Mouse (Mus musculus) CH12.LX (cell line): ENCODE measurements around the gene Acot7. TPM values are rescaled to one million over a fixed set of nuclear protein-coding genes. Genes with fewer than 3 reads are reported as not detected.

Experiments used
- DNase-seq: peaks from one replicate; pipeline ENCODE4 v3.0.0-alpha.2; 2013; ENCODE audit errors: extremely low read depth
- H3K27ac ChIP-seq: 2 replicates; pipeline ENCODE4 v1.5.1; 2012; ENCODE audit warnings: low read depth, mild to moderate bottlenecking, control low read depth, moderate library complexity; ENCODE audit not compliant: insufficient read depth
- H3K27me3 ChIP-seq: replicated peaks from 2 replicates; pipeline ENCODE3; 2012; ENCODE audit warnings: inconsistent platforms
- H3K36me3 ChIP-seq, 2 experiments: replicated peaks in 1 of 2; 2 replicates each; pipeline versions ENCODE3 to v1.6.1; 2012; ENCODE audit warnings: inconsistent platforms in 1 of 2, low read length in 1 of 2, mild to moderate bottlenecking in 1 of 2, mixed read lengths in 1 of 2, moderate library complexity in 1 of 2; ENCODE audit not compliant: control insufficient read depth in 1 of 2, insufficient read depth in 1 of 2
- H3K4me1 ChIP-seq, 2 experiments: 2 replicates each; pipeline ENCODE4 v1.6.1; 2012; ENCODE audit warnings: inconsistent platforms in 1 of 2, moderate library complexity in 1 of 2; ENCODE audit not compliant: insufficient read depth in 2 of 2, control insufficient read depth in 1 of 2
- H3K4me2 ChIP-seq: 2 replicates; pipeline ENCODE4 v1.6.1; 2012; ENCODE audit warnings: low read depth, mild to moderate bottlenecking, control low read depth; ENCODE audit not compliant: poor library complexity, insufficient read depth, severe bottlenecking
- H3K4me3 ChIP-seq, 3 experiments: fragments of 150-350 bp in 1 of 3; sonication (generic) in 1 of 3; replicated peaks in 1 of 3; 2 replicates each; pipeline versions ENCODE3 to v1.5.1; 2011 to 2012; ENCODE audit warnings: low read depth in 2 of 3, low read length in 2 of 3, mild to moderate bottlenecking in 2 of 3, moderate library complexity in 2 of 3, control low read depth in 1 of 3, improper control_type of control experiment in 1 of 3, inconsistent platforms in 1 of 3, mixed read lengths in 1 of 3; ENCODE audit not compliant: poor library complexity in 1 of 3
- H3K79me2 ChIP-seq: replicated peaks from 2 replicates; pipeline ENCODE4 v1.6.1; 2012; ENCODE audit warnings: mild to moderate bottlenecking, moderate library complexity; ENCODE audit not compliant: control insufficient read depth, poor library complexity, insufficient read depth, severe bottlenecking; ENCODE audit errors: extremely low read depth
- H3K9ac ChIP-seq: 2 replicates; pipeline ENCODE4 v1.6.1; 2012; ENCODE audit warnings: low read depth, mild to moderate bottlenecking, control low read depth, moderate library complexity; ENCODE audit not compliant: insufficient read depth
- H3K9me3 ChIP-seq: replicated peaks from 2 replicates; pipeline ENCODE3; 2012; ENCODE audit warnings: low read length, inconsistent platforms, mixed read lengths
- CTCF ChIP-seq, 2 experiments: IDR thresholded peaks in 1 of 2; conservative IDR thresholded peaks in 1 of 2; 2 replicates each; pipeline ENCODE4 v1.5.1; 2011 to 2012; ENCODE audit warnings: low read depth in 2 of 2, low read length in 2 of 2, improper control_type of control experiment in 1 of 2, inconsistent platforms in 1 of 2, mild to moderate bottlenecking in 1 of 2, moderate library complexity in 1 of 2
- HCFC1 ChIP-seq: IDR thresholded peaks from 2 replicates; pipeline ENCODE4 v1.6.1; 2012; ENCODE audit warnings: low read depth, mild to moderate bottlenecking, inconsistent platforms, low read length, improper control_type of control experiment
- MAX ChIP-seq: IDR thresholded peaks from 2 replicates; pipeline ENCODE4 v1.6.1; 2011; ENCODE audit warnings: low read length, improper control_type of control experiment
- MXI1 ChIP-seq: IDR thresholded peaks from 2 replicates; pipeline ENCODE4 v1.6.1; 2011; ENCODE audit warnings: mild to moderate bottlenecking, low read depth, low read length, improper control_type of control experiment
- NELFE ChIP-seq: IDR thresholded peaks from 2 replicates; pipeline ENCODE4 v1.6.1; 2011; ENCODE audit warnings: low read depth, low read length, improper control_type of control experiment
- SIN3A ChIP-seq: IDR thresholded peaks from 2 replicates; pipeline ENCODE4 v1.6.1; 2012; ENCODE audit warnings: low read length, improper control_type of control experiment, inconsistent platforms
- ZNF384 ChIP-seq: IDR thresholded peaks from 2 replicates; pipeline ENCODE4 v1.6.1; 2012; ENCODE audit warnings: low read depth, low read length, improper control_type of control experiment, inconsistent platforms
- dilution Hi-C: fragments of 300-500 bp; cut with MboI; formaldehyde crosslinking; loops from 2 replicates; pipeline ENCODE4 v1.14.3; 2020; ENCODE audit warnings: low sequenced_read_pairs; ENCODE audit not compliant: extremely low pct_unique_long_range_greater_than_20kb, extremely low pct_ligation_motif_present
- in situ Hi-C: fragments of 300-500 bp; cut with MboI; formaldehyde crosslinking; loops from 3 replicates; pipeline ENCODE4 v1.14.3; 2019; ENCODE audit warnings: low sequenced_read_pairs, low pct_ligation_motif_present, low pct_unique_long_range_greater_than_20kb, mixed read lengths
- polyA plus RNA-seq: library from polyadenylated mRNA; unstranded; fragments of >175 nt; gene quantifications from 2 replicates; pipeline ENCODE4 v1.2.1, GENCODE M21; 2012; ENCODE audit warnings: low read depth; ENCODE audit not compliant: insufficient read length
- total RNA-seq, 2 experiments: library from RNA; depleted of rRNA; stranded (reverse); fragments of 300-350 nt in 1 of 2; fragments of >200 nt in 1 of 2; gene quantifications; 2 replicates each; pipeline ENCODE4 v1.2.3; 2012 to 2014

Gene Acot7
- total and polyA plus RNA-seq, 3 experiments: 29.0 to 71.1 (median 61.6) TPM

DNA sequence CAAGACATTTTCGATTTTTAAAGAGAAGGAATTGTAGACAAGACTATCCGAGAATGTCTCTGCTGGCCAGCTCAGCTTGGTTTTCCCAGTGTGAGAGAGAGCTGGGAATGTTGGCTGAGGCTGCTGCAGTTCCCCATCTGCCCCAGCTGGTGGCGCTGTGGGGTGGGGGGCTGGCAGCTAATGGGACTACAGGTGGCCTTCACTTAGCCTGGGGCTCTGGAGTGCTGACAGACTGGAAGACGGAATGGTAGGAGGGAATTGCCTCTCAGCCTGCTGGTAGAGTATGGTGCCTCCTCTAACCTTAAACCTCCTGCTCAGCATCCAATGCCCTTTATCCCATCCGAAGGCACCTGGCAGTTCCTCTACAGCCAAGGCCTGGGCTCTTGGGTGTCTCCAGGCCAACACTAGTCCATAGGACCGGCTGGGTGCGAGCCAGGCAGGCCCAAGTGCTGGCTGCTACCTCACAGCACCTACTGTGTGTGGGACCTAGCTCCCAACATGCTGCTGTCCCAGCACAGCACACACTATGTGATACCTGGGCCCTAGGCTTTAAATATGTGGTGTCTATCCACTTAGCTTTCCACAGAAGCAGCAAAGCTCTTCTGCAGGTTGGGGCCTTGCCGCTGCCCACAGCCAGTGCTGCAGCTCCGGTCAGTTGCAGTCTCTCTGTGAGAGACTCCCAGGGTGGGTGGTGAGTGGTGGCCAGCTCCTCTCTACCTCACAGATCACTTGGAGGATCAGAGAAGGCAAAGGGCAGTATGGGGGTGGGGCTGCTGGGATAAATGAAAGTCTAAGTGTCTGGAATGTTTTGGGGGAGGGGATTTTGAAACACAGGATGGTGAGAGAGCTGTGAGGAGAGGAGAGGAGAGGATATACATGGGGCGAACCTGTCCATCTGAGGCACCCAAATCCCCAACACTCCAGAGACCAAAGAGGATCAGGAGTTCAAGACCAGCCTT is 98.7 kb downstream of the Acot7 start:
- Histone ChIP-seq H3K27ac (no peak overlapping the region), H3K4me3 (no peak overlapping the region), H3K4me2 (no peak overlapping the region), H3K79me2 (no peaks in the 10 kb centered on the region)
- in situ Hi-C loops (loop anchor here (25.0 kb wide), 1 partner anchor 1836 kb away; no protein-coding TSS in a partner anchor), dilution Hi-C loops (no loop called here)
- DNase-seq: no peak
- TF ChIP-seq SIN3A (no peak), ZNF384 (no peak), CTCF (conservative IDR thresholded peaks at IDR 0.05 in 1 of 2, IDR thresholded peaks at IDR 0.05 in 1 of 2; ENCODE audit: low read depth in 2 of 2, low read length in 2 of 2) (peak in 1 of 2 experiments; percentile 51; a peak in 3 of 4 replicates)
- TF ChIP-seq, all 38 proteins: peak for 1
- H3K4me1 ChIP-seq: peaks cover 18 to 22% of the 10 kb centered on the region in 2 experiments
- H3K36me3 ChIP-seq: peaks cover 0 to 16% of the 10 kb centered on the region in 2 experiments
- H3K27me3 ChIP-seq: peaks cover 2% of the 10 kb centered on the region
- no peak overlapping the region for H3K9ac ChIP-seq
- H3K9me3 ChIP-seq: peaks cover 2% of the 10 kb centered on the region

DNA sequence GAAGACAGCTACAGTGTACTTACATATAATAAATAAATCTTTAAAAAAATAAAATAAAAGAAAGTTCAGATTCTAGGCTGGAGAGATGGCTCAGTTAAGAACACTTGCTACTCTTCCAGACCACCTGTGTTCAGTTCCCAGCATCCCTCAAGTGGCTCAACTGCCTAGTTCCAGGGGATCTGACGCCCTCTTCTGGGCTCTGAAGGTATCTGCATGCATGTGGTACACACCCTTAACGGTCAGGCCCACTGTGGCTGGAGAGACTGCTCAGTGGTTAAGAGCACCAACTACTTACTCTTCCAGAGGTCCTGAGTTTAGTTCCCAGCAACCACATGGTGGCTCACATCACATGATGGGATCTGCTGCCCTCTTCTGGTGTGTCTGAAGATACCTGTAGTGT is 100.0 kb downstream of the Acot7 start:
- H3K36me3 ChIP-seq: peaks cover 0 to 16% of the 10 kb centered on the region in 2 experiments
- no peak for TF ChIP-seq NELFE
- peak in 1 of 2 experiments; percentile 35; a peak in 2 of 4 replicates for TF ChIP-seq CTCF (conservative IDR thresholded peaks at IDR 0.05 in 1 of 2, IDR thresholded peaks at IDR 0.05 in 1 of 2; ENCODE audit: low read depth in 2 of 2, low read length in 2 of 2)
- peaks cover 2% of the 10 kb centered on the region for H3K9me3 ChIP-seq
- no peak for DNase-seq
- in situ Hi-C loops (loop anchor here (25.0 kb wide), 1 partner anchor 1834 kb away; no protein-coding TSS in a partner anchor), dilution Hi-C loops (no loop called here)
- no peak overlapping the region for H3K9ac ChIP-seq
- no peaks in the 10 kb centered on the region for H3K79me2 ChIP-seq
- no peak overlapping the region for H3K4me2 ChIP-seq
- peaks cover 11% of the 10 kb centered on the region for H3K27me3 ChIP-seq
- peaks cover 11 to 18% of the 10 kb centered on the region in 2 experiments for H3K4me1 ChIP-seq
- no peak overlapping the region for H3K4me3 ChIP-seq
- no peak overlapping the region for H3K27ac ChIP-seq

DNA sequence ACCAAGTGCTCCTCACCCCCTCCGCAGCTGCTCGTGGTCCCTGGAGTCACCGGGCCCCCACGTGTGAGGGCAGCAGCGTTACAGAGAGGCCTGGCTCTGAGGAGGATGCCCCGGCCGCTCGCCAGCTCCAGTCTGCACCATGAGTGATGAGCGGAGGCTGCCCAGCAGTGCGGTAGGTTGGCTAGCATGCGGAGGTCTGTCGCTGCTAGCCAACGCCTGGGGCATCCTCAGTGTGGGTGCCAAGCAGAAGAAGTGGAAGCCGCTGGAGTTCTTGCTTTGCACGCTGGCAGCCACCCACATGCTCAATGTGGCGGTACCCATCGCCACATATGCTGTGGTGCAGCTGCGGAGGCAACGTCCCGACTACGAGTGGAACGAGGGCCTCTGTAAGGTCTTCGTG is 101.1 kb downstream of the Acot7 start:
- DNase-seq: no peak
- in situ Hi-C loops: loop anchor here (25.0 kb wide), 1 partner anchor 1833 kb away; no protein-coding TSS in a partner anchor
- Histone ChIP-seq H3K4me1 (peaks cover 9 to 15% of the 10 kb centered on the region in 2 experiments), H3K4me2 (no peak overlapping the region), H3K79me2 (no peaks in the 10 kb centered on the region), H3K9ac (no peak overlapping the region), H3K9me3 (peaks cover 5% of the 10 kb centered on the region), H3K4me3 (no peak overlapping the region), H3K27me3 (peaks cover 20% of the 10 kb centered on the region), H3K36me3 (peaks cover 0 to 16% of the 10 kb centered on the region in 2 experiments), H3K27ac (no peak overlapping the region)
- dilution Hi-C loops: no loop called here
- no peak for TF ChIP-seq HCFC1
- no peak for TF ChIP-seq MXI1
- no peak for TF ChIP-seq MAX
